Mouse (Mus musculus) stomach, postnatal 0 days (tissue): ENCODE results near the gene Rabggtb. TPM values are rescaled to one million over a fixed set of nuclear protein-coding genes. Genes with fewer than 3 reads are reported as not detected.
"Not testable (repeated sequence)": the region's sequence is repeated elsewhere in the genome, so short reads cannot be mapped to it uniquely, and the experiment has no call there.

ENCODE experiments used
- ATAC-seq: fragments of 200-750 bp; cut with Nextera tagmentation; 2 replicates; pipeline ENCODE4 v1.8.0; 2017; ENCODE audit not compliant: low FRiP score, low TSS enrichment
- DNase-seq: peaks from one replicate; pipeline ENCODE4 v3.0.0-alpha.2; 2016; ENCODE audit warnings: low spot score
- H3K27ac ChIP-seq: fragments of 300-500 bp; sonication (generic); replicated peaks from 2 replicates; pipeline ENCODE4 v1.5.1; 2014; ENCODE audit warnings: mild to moderate bottlenecking, control low read depth
- H3K27me3 ChIP-seq: fragments of 300-500 bp; sonication (generic); 2 replicates; pipeline ENCODE4 v1.6.1; 2014; ENCODE audit warnings: low read length; ENCODE audit not compliant: control insufficient read depth, insufficient read depth
- H3K36me3 ChIP-seq: fragments of 300-500 bp; sonication (generic); 2 replicates; pipeline ENCODE4 v1.6.1; 2014; ENCODE audit warnings: low read length, mixed read lengths; ENCODE audit not compliant: control insufficient read depth, insufficient read depth
- H3K4me1 ChIP-seq: fragments of 300-500 bp; sonication (generic); replicated peaks from 2 replicates; pipeline ENCODE4 v1.6.1; 2014; ENCODE audit warnings: antibody characterized with exemption; ENCODE audit not compliant: control insufficient read depth, insufficient read depth
- H3K4me2 ChIP-seq: fragments of 300-500 bp; sonication (generic); replicated peaks from 2 replicates; pipeline ENCODE4 v1.6.1; 2014; ENCODE audit warnings: low read depth, mild to moderate bottlenecking, control low read depth, moderate library complexity
- H3K4me3 ChIP-seq: fragments of 300-500 bp; sonication (generic); 2 replicates; pipeline ENCODE4 v1.5.1; 2014; ENCODE audit warnings: low read depth, low read length, control low read depth
- H3K9ac ChIP-seq: fragments of 300-500 bp; sonication (generic); 2 replicates; pipeline ENCODE4 v1.6.1; 2014; ENCODE audit warnings: mild to moderate bottlenecking, low read length, control low read depth, mixed read lengths
- H3K9me3 ChIP-seq: fragments of 300-500 bp; sonication (generic); 2 replicates; pipeline ENCODE4 v1.6.1; 2016; ENCODE audit warnings: low read length; ENCODE audit not compliant: control insufficient read depth
- CTCF ChIP-seq: IDR thresholded peaks from 2 replicates; pipeline ENCODE4 v1.5.1; 2016; ENCODE audit warnings: antibody characterized with exemption, low read depth, mild to moderate bottlenecking, moderate library complexity
- EP300 ChIP-seq: optimal IDR thresholded peaks from 2 replicates; pipeline ENCODE3; 2016; ENCODE audit warnings: antibody characterized with exemption
- WGBS: fragments of 180-500 bp; shearing (Covaris S2); extraction: QIAGEN DNeasy Blood & Tissue Kit; methylation state at CpG from one replicate; pipeline ENCODE4 v1.1.7; 2014; 5-methylcytosine and 5-hydroxymethylcytosine counted together
- polyA plus RNA-seq: library from polyadenylated mRNA; unstranded; fragments of >200 nt; fragmentation: Nextera tagmentation; extraction: Ambion mirVana; gene quantifications from 2 replicates; pipeline ENCODE4 v1.2.1, GENCODE M21; 2015

Gene Rabggtb
- polyA plus RNA-seq, 1 experiment from 2014 or later = 29.8 TPM

DNA sequence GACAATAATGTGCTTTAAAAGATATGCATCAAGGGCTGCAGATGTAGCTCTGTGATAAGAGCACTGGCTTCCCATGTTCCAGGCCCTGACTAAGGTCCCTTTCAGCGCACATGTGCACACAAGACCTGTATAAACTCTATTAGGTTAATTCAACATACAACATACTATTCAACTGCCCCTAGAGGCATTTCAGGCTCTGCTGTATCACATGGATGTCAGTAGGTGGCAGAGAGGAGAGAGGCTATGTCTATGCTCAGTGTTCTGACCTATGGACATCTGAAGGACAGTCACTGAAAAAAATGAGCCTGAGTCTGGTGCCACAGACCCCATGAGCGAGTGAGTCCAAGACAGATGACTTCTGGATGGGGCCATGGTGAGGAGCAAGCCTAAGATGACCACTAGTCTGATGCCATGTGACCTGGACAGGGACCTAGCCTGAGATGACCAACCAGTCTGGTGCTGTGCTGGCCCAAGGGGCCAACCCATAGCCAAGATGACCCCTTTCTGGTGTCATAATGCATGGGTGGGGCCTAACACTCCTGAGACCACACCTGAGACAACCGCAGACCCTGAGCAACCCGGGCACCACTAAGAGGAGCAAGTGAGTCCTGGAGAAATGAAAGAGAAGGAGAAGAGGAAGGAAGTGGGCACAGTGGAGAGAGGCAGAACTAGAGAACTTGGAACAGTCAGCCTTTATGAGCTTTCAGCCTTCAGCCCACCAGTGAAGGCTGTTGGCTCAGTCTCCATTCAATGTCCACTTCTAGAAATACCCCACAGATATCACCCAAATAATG is 48.0 kb downstream of the Rabggtb start:
- Histone ChIP-seq H3K9me3 (no peaks in the 10 kb centered on the region), H3K4me3 (no peak overlapping the region), H3K4me2 (no peak overlapping the region), H3K4me1 (no peaks in the 10 kb centered on the region), H3K27me3 (no peaks in the 10 kb centered on the region), H3K27ac (no peak overlapping the region), H3K9ac (no peak overlapping the region), H3K36me3 (no peaks in the 10 kb centered on the region)
- 86% methylated on average over 4 of the region's 4 CpGs for WGBS
- no peak for DNase-seq
- TF ChIP-seq EP300 (no peak), CTCF (peak; percentile 25; the same call in 1 of the 2 replicates)
- ATAC-seq = no peak

DNA sequence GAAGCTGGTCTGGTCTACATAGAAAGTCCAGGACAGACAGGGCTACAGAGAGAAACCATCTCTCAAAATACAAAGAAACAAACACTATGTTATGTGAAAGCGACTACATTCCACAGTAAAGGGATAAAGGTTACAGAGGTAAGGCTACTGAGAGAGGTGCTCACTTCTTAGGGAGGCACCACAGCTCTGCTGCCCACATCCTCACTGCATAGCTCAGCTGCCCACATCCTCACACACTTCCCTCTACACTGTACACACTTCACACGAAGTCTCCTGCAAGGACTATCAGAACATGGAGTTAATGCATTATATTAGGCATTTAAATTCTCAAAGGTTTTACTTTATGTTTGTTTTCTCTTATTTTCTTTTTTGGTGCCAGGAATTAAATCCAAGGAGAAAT is 49.0 kb downstream of the Rabggtb start:
- Histone ChIP-seq H3K27ac (no peak overlapping the region), H3K4me3 (no peak overlapping the region), H3K4me2 (no peak overlapping the region), H3K4me1 (no peaks in the 10 kb centered on the region), H3K27me3 (no peaks in the 10 kb centered on the region), H3K9me3 (no peaks in the 10 kb centered on the region), H3K36me3 (no peaks in the 10 kb centered on the region), H3K9ac (no peak overlapping the region)
- DNase-seq (no peak), ATAC-seq (no peak)
- TF ChIP-seq CTCF (no peak), EP300 (no peak)
- WGBS = 72% methylated on average over 2 of the region's 2 CpGs

DNA sequence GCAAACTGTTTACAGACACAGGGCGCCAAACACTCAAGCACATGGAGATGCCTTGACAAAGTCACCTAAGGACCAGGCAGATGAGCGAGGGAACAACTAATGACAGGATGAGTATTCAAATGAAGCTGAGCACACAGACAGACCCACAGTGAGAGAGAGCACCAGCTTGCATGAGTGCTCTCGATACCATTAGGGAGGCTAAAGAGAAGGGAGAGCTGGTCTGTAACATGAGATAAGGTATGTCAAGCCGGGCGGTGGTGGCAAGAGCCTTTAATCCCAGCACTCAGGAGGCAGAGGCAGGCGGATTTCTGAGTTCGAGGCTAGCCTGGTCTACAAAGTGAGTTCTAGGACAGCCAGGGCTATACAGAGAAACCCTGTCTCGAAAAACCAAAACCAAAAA is 52.4 kb downstream of the Rabggtb start:
- 88% methylated on average over 7 of the region's 8 CpGs for WGBS

DNA sequence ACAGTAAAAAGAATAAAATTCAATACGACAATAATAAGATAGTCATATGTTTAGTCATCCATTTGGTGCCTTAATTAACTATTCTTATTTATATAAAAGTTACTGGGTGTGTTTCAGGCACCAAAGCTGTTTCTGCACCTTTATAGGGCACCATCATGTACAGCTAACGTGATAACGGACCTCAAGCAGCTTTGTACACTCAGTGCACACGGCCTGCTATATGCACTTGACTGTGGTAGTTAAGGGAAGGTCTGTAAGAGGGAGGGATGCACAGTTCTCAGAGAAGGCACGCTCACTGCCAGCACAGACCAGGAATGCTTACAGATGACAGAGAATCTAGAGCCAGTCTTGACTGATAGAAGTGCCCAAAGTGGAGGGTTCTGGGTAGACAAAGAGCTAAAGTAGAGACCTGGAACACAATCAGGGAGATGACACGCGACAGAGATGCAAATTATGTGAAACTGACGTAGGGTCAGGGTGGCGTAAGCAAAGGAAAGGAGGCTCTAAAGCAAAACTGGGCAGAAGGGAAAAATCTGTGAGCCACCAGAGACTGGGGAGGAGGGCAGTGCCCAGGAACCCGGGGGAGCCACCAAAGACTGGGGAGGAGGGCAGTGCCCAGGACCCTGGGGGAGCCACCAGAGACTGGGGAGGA is 54.3 kb downstream of the Rabggtb start:
- Histone ChIP-seq H3K27ac (no peak overlapping the region), H3K27me3 (no peaks in the 10 kb centered on the region), H3K9me3 (no peaks in the 10 kb centered on the region), H3K36me3 (no peaks in the 10 kb centered on the region), H3K4me1 (no peaks in the 10 kb centered on the region), H3K4me2 (no peak overlapping the region), H3K9ac (no peak overlapping the region), H3K4me3 (no peak overlapping the region)
- no peak for DNase-seq
- no peak for ATAC-seq
- 83% methylated on average over 10 of the region's 10 CpGs for WGBS
- TF ChIP-seq CTCF (no peak), EP300 (no peak)

More for the DNA sequence above, 52.4 kb downstream of the Rabggtb start:
- H3K4me2 ChIP-seq, H3K9ac ChIP-seq, DNase-seq, H3K4me3 ChIP-seq, H3K36me3 ChIP-seq, H3K9me3 ChIP-seq, H3K4me1 ChIP-seq, ATAC-seq, H3K27me3 ChIP-seq, H3K27ac ChIP-seq: not testable (repeated sequence)

Other genes starting within 250 kb of the Rabggtb start
- gene St6galnac3, start 187.8 kb downstream of the Rabggtb start, polyA plus RNA-seq = 4.5 and 6.2 TPM in 2 replicates
- gene Asb17, start 68.8 kb downstream of the Rabggtb start, polyA plus RNA-seq = 0.08 and 0.12 TPM in 2 replicates
- 0.04 and 0.10 TPM in 2 replicates for gene Msh4, start 6.9 kb downstream of the Rabggtb start, polyA plus RNA-seq
- gene Acadm, start 31.6 kb upstream of the Rabggtb start, polyA plus RNA-seq = 85.5 and 88.0 TPM in 2 replicates
- 0.40 and 0.53 TPM in 2 replicates for gene Slc44a5, start 60.4 kb upstream of the Rabggtb start, polyA plus RNA-seq